ENCODE assay signal across 8 mouse cellular contexts in genomic region chr2:24521430-24522226, GRCm38 (mm10). TPM values are rescaled to one million over a fixed set of nuclear protein-coding genes. Genes with fewer than 3 reads are reported as not detected.
DNase-seq lines count a peak whose midpoint lies in the region; ATAC-seq lines count a peak whose summit lies in the region.

No protein-coding gene starts in this region.

- H3K4me1 ChIP-seq in forebrain, embryonic 14.5 days (ENCODE audit: control insufficient read depth, insufficient read depth, low read length), result no peaks in the 10 kb centered on the region
- H3K4me1 ChIP-seq in kidney, embryonic 14.5 days (ENCODE audit: control insufficient read depth, insufficient read depth, low read length), result peaks cover 15% of the 10 kb centered on the region

- no peaks in the 10 kb centered on the region for H3K9me3 ChIP-seq in forebrain, embryonic 14.5 days (replicated peaks; ENCODE audit: control insufficient read depth, low read length)
- H3K9me3 ChIP-seq in kidney, embryonic 14.5 days (ENCODE audit: control insufficient read depth, low read length), result no peaks in the 10 kb centered on the region

- no peaks in the 10 kb centered on the region for H3K27me3 ChIP-seq in forebrain, embryonic 14.5 days (replicated peaks; ENCODE audit: control insufficient read depth, insufficient read depth, low read length)
- no peaks in the 10 kb centered on the region for H3K27me3 ChIP-seq in kidney, embryonic 14.5 days (ENCODE audit: control insufficient read depth, insufficient read depth, low read length)

- peak overlapping the region; percentile 46 for H3K4me2 ChIP-seq in forebrain, embryonic 14.5 days (ENCODE audit: low read length)
- peak overlapping the region; percentile 62 for H3K4me2 ChIP-seq in kidney, embryonic 14.5 days (replicated peaks; ENCODE audit: low read depth, low read length)

- H3K4me3 ChIP-seq in forebrain, embryonic 14.5 days (ENCODE audit: low read depth, low read length), result peak overlapping the region; percentile 31
- peak overlapping the region; percentile 45 for H3K4me3 ChIP-seq in kidney, embryonic 14.5 days (ENCODE audit: low read length)

- peak; percentile 78 to 86 for DNase-seq in cerebellum, postnatal 10 days
- no peak for DNase-seq in cerebellum, adult 18-20 months
- peak; percentile 27 for DNase-seq in ES-CJ7 (ENCODE audit: low read depth, low spot score)
- peak; percentile 79 for DNase-seq in forebrain, embryonic 14.5 days (ENCODE audit: low spot score)
- peak; percentile 92 for DNase-seq in mesoderm, embryonic 11.5 days (ENCODE audit: low read depth, low spot score)
- peak; percentile 81 for DNase-seq in yolk sac, embryonic 10.5 days (ENCODE audit: low spot score)
- DNase-seq in gastrocnemius, postnatal 10 days, result no peak

- H3K9ac ChIP-seq in forebrain, embryonic 14.5 days (ENCODE audit: low read length), result peak overlapping the region; percentile 47
- peak overlapping the region; percentile 43; the same call in 1 of the 2 replicates for H3K9ac ChIP-seq in kidney, embryonic 14.5 days (ENCODE audit: low read depth, low read length)

- ATAC-seq in forebrain, embryonic 14.5 days, result peak; percentile 95
- peak; percentile 96 for ATAC-seq in kidney, embryonic 14.5 days (ENCODE audit: low FRiP score, low TSS enrichment)

- WGBS in forebrain, embryonic 14.5 days, result 2% methylated on average over 33 of the region's 33 CpGs
- under 1% methylated on average over 31 of the region's 33 CpGs for WGBS in kidney, embryonic 14.5 days

- 0 out of 2 replicates have a peak overlapping the region, but pooled peaks have one; percentile 0 for H3K27ac ChIP-seq in forebrain, embryonic 14.5 days (ENCODE audit: low read depth, low read length)
- peak overlapping the region; percentile 87 for H3K27ac ChIP-seq in kidney, embryonic 14.5 days (ENCODE audit: low read depth, low read length)

- no peaks in the 10 kb centered on the region for H3K36me3 ChIP-seq in forebrain, embryonic 14.5 days (ENCODE audit: control insufficient read depth, insufficient read depth, low read length)
- H3K36me3 ChIP-seq in kidney, embryonic 14.5 days (ENCODE audit: control insufficient read depth, insufficient read depth, low read length), result no peaks in the 10 kb centered on the region

RNA-seq across cellular contexts. Expression of gene Pax8, which starts 46.2 kb away (rescaled TPM):
- not detected in 2 replicates for polyA plus RNA-seq in forebrain, embryonic 14.5 days (2014; fragmentation: Nextera tagmentation; extraction: Ambion mirVana)
- 89.8 and 140 TPM in 2 replicates for polyA plus RNA-seq in kidney, embryonic 14.5 days (2014; fragmentation: Nextera tagmentation; extraction: Ambion mirVana)
- not detected for total RNA-seq in gastrocnemius, postnatal 10 days (2021)

Comparison
In these comparisons a context has a peak if more than half of its experiments do, and no peak if none do; other contexts are left out.
1. DNase-seq: peak in cerebellum, postnatal 10 days (2 of 2), ES-CJ7 (single experiment), forebrain, embryonic 14.5 days (single experiment), mesoderm, embryonic 11.5 days (single experiment) and yolk sac, embryonic 10.5 days (single experiment); none in cerebellum, adult 18-20 months (0 of 2) and gastrocnemius, postnatal 10 days (single experiment).
2. RNA of gene Pax8, which starts 46.2 kb away (polyA plus RNA-seq): 89.8 to 140 TPM in kidney, embryonic 14.5 days; not detected in forebrain, embryonic 14.5 days; every median in the first group is over 10 times any median in the second.